ENCODE assay signal across 18 mouse cellular contexts in the genomic region with DNA sequence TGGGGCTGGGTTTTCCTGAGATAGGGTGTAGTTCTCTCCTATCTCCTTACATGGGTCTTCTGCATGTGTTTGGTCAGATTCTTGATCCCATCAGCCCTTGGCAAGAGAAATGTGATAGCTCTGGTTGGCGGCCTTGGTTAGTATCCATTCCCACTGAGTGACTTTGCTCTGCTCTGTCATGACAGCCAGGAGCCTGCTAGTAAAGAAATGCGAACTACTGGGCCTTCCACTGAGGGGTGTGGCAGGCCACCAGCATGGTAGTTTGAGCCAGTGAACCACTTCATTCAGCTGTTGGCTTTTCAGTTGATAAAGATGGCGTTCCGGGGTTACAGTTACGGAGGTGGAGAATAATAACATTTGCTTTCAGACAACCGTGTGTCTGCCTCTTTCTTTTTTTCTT.
"Had no signal": no experiment of that assay in that cellular context is flagged by ENCODE, and none has a peak within 500 bp of the region (broad histone marks: within the 10 kb centered on the region; RNA-seq: fewer than 3 reads in every experiment).

No protein-coding gene starts in this region.

- H3K27ac ChIP-seq: lung, embryonic 15.5 days; macrophage; midbrain, embryonic 13.5 days; midbrain, embryonic 15.5 days; neural tube, embryonic 12.5 days; stomach, embryonic 15.5 days; stomach, postnatal 0 days had no signal

- H3K4me3 ChIP-seq: lung, embryonic 15.5 days; megakaryocyte, embryonic 14.5 days; midbrain, embryonic 13.5 days; midbrain, embryonic 15.5 days; neural tube, embryonic 12.5 days; stomach, embryonic 15.5 days had no signal

- DNase-seq: lung, adult 2 months; lung, postnatal 14 days; lung, postnatal 36 days; retina, postnatal 1 day; right cerebral cortex, adult 18-20 months; right cerebral cortex, postnatal 25 days; right cerebral cortex, postnatal 4 days; thymus, adult 2 months; thymus, postnatal 25 days; thymus, postnatal 4 days had no signal
